Mouse (Mus musculus) liver, adult 2 months (tissue): ENCODE data around the gene Arhgap42. TPM values are rescaled to one million over a fixed set of nuclear protein-coding genes. Genes with fewer than 3 reads are reported as not detected.

Source experiments
- DNase-seq: peaks from one replicate; pipeline ENCODE4 v3.0.0-alpha.2; 2011; ENCODE audit warnings: low read depth, low spot score; ENCODE audit errors: extremely low read depth
- H3K27ac ChIP-seq: fragments of 200-500 bp; replicated peaks from 2 replicates; pipeline ENCODE4 v1.5.1; 2012; ENCODE audit warnings: low read depth, mild to moderate bottlenecking, control low read depth, inconsistent platforms, low read length; ENCODE audit not compliant: insufficient read depth
- H3K27me3 ChIP-seq: fragments of 200-500 bp; 2 replicates; pipeline ENCODE4 v1.6.1; 2012; ENCODE audit warnings: mild to moderate bottlenecking, moderate library complexity, low read length, inconsistent platforms; ENCODE audit not compliant: control insufficient read depth, insufficient read depth
- H3K36me3 ChIP-seq: fragments of 200-500 bp; 2 replicates; pipeline ENCODE4 v1.6.1; 2012; ENCODE audit warnings: low read length, inconsistent platforms; ENCODE audit not compliant: control insufficient read depth, insufficient read depth
- H3K4me1 ChIP-seq: fragments of 200-500 bp; 2 replicates; pipeline ENCODE4 v1.6.1; 2011; ENCODE audit warnings: low read length; ENCODE audit not compliant: control insufficient read depth, insufficient read depth
- H3K4me3 ChIP-seq: fragments of 200-500 bp; 2 replicates; pipeline ENCODE4 v1.5.1; 2011; ENCODE audit warnings: low read depth, mild to moderate bottlenecking, control low read depth, low read length, moderate library complexity; ENCODE audit not compliant: insufficient read depth
- H3K79me2 ChIP-seq: fragments of 200-500 bp; 2 replicates; pipeline ENCODE4 v1.6.1; 2012; ENCODE audit warnings: inconsistent platforms, mild to moderate bottlenecking, low read length, moderate library complexity; ENCODE audit not compliant: control insufficient read depth, insufficient read depth
- H3K9ac ChIP-seq: fragments of 200-500 bp; 2 replicates; pipeline ENCODE4 v1.6.1; 2012; ENCODE audit warnings: low read depth, mild to moderate bottlenecking, control low read depth, inconsistent platforms, low read length
- CTCF ChIP-seq: fragments of 200-500 bp; IDR thresholded peaks from 2 replicates; pipeline ENCODE4 v1.5.1; 2011; ENCODE audit warnings: low read depth, low read length, control low read depth
- POLR2A ChIP-seq: fragments of 200-500 bp; IDR thresholded peaks from 2 replicates; pipeline ENCODE4 v1.6.1; 2011; ENCODE audit warnings: low read length, control low read depth; ENCODE audit not compliant: insufficient read depth; ENCODE audit errors: extremely low read depth
- WGBS: fragments of 180-500 bp; shearing (Covaris S2); methylation state at CpG from one replicate; pipeline ENCODE4 v1.1.7; 2018; 5-methylcytosine and 5-hydroxymethylcytosine counted together
- polyA plus RNA-seq: library from polyadenylated mRNA; depleted of rRNA; stranded (reverse); fragments of >200 nt; gene quantifications from 2 replicates; pipeline ENCODE4 v1.2.3, GENCODE M21; 2012
- total RNA-seq: library from RNA; depleted of rRNA; stranded (reverse); fragments of >200 nt; gene quantifications from 2 replicates; pipeline ENCODE4 v1.2.3, GENCODE M21; 2014

Gene Arhgap42
- total and polyA plus RNA-seq, 2 experiments = 21.8 to 28.1 TPM

DNA sequence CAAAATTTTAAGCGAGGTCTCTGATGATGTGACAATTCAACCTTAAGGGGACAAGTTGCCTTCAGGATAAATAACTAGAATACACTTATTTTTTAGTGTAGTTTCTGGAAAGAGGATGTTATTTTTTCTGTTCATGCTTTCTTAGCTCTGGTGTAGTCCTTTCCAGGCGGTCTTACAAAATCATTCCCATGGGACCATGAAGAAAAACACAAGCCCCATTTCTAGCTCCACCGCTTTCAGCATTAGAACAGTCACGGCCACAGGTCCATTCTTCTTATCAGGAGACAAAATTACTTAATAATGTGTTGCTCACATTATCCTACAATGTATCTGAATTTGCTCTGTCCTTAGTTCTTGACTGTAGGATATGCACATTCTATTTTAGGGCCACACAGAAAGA is 46.2 kb downstream of the Arhgap42 start:
- H3K36me3 ChIP-seq = peaks cover 3% of the 10 kb centered on the region; the same call in 1 of the 2 replicates
- no peaks in the 10 kb centered on the region for H3K27me3 ChIP-seq
- no peak for DNase-seq
- H3K4me3 ChIP-seq = no peak overlapping the region
- no peak overlapping the region for H3K9ac ChIP-seq
- TF ChIP-seq POLR2A (no peak), CTCF (no peak)
- WGBS = 91% methylated on average over 4 of the region's 4 CpGs
- peaks cover 27% of the 10 kb centered on the region for H3K4me1 ChIP-seq
- peaks cover 40% of the 10 kb centered on the region; the same call in 1 of the 2 replicates for H3K79me2 ChIP-seq
- no peak overlapping the region for H3K27ac ChIP-seq

DNA sequence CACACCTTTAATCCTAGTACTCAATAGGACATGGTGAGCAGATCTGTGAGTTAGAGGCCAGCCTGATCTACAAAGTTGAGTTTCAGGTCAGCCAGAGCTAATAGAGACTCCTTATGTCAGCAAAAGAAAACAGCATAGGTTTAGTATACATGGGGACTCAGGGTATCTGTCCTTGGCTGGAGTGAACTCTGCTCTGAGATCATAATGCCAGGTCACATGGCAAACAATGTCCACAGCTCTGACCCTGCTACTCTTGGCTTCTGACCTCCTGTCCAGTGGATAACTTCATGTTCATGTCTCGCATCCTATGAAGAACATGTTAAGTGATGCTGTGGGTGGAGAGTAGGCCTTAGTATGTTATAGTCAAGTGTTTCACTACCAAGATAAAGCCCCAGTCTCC is 48.1 kb downstream of the Arhgap42 start:
- Histone ChIP-seq H3K4me1 (peaks cover 32% of the 10 kb centered on the region), H3K9ac (no peak overlapping the region), H3K36me3 (no peaks in the 10 kb centered on the region; the same call in 1 of the 2 replicates), H3K79me2 (peaks cover 39% of the 10 kb centered on the region; the same call in 1 of the 2 replicates), H3K4me3 (no peak overlapping the region), H3K27me3 (no peaks in the 10 kb centered on the region), H3K27ac (no peak overlapping the region)
- WGBS = 19% methylated on average over 1 of the region's 1 CpGs
- peak; percentile 93 for DNase-seq
- TF ChIP-seq POLR2A (no peak), CTCF (no peak)

DNA sequence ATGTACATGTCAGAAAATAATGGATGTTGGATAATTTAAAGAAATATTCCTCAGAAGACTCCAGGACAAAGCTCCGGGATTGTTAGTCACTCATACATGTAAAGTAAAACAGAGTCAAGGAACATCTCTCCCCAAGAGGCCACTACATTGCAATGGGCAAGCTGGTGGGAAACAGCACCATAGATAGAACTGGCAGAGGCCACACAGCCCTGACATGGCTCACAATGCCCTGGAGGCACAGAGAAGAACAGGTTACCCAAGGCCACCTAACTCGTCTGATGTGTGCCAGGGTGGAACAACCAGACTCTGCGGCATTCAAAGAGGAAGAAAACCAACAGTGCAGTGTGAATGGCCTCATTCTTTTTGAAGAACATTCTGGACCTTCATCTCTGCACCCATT is 50.7 kb downstream of the Arhgap42 start:
- Histone ChIP-seq H3K27ac (peak overlapping the region; percentile 8; the same call in 1 of the 2 replicates), H3K36me3 (no peaks in the 10 kb centered on the region; the same call in 1 of the 2 replicates), H3K79me2 (peaks cover 28% of the 10 kb centered on the region; the same call in 1 of the 2 replicates), H3K4me1 (peaks cover 32% of the 10 kb centered on the region), H3K9ac (no peak overlapping the region), H3K27me3 (no peaks in the 10 kb centered on the region), H3K4me3 (no peak overlapping the region)
- 42% methylated on average over 3 of the region's 3 CpGs for WGBS
- TF ChIP-seq POLR2A (no peak), CTCF (no peak)
- DNase-seq = peak; percentile 68

DNA sequence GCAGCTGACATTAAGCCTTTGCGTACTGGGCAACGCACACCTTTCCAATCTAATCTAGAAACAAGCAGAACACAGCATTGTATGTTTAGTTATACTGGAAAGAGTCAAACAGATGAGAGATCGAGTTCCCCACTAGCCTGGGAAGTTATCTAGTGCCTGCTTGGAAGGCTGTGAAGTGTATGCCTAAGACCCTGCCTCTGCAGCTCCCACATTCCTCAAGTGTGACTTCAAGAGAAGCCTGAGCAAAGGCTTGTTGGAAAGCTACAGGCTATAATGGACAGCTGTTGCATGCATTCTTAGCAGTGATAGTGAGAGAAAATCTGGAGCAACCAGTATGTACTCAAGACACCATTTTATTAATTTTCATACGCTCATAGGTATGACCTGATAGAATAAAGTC is 61.2 kb downstream of the Arhgap42 start:
- Histone ChIP-seq H3K9ac (no peak overlapping the region), H3K27me3 (no peaks in the 10 kb centered on the region), H3K27ac (no peak overlapping the region), H3K36me3 (peaks cover 17% of the 10 kb centered on the region), H3K4me1 (peaks cover 2% of the 10 kb centered on the region; the same call in 1 of the 2 replicates), H3K4me3 (no peak overlapping the region), H3K79me2 (peaks cover 41% of the 10 kb centered on the region; the same call in 1 of the 2 replicates)
- no peak for TF ChIP-seq CTCF
- TF ChIP-seq POLR2A = no peak
- 80% methylated on average over 4 of the region's 4 CpGs for WGBS
- DNase-seq = no peak

DNA sequence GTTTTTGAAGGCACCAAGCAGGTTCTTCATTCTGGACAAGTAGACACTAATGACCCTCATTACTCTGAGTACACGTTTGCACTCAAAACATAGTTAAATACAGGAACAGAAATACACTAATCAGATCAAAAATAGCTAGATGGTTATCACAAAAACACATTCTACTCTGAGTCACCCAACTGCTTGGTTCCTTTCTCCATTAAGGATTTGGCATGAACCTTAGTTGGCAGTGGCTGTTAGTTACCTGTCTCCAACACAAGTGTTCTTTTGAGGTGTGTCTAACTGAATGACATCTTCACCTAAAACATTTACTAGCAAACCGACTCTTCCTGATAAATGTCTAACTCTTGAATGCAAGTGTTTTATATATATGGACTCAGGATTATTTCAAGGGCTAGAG is 64.0 kb downstream of the Arhgap42 start:
- 73% methylated on average over 2 of the region's 2 CpGs for WGBS
- Histone ChIP-seq H3K4me3 (no peak overlapping the region), H3K79me2 (peaks cover 36% of the 10 kb centered on the region; the same call in 1 of the 2 replicates), H3K36me3 (peaks cover 18% of the 10 kb centered on the region), H3K27me3 (no peaks in the 10 kb centered on the region), H3K9ac (no peak overlapping the region), H3K27ac (no peak overlapping the region), H3K4me1 (peaks cover 2% of the 10 kb centered on the region; the same call in 1 of the 2 replicates)
- no peak for TF ChIP-seq POLR2A
- TF ChIP-seq CTCF = no peak
- DNase-seq = no peak

DNA sequence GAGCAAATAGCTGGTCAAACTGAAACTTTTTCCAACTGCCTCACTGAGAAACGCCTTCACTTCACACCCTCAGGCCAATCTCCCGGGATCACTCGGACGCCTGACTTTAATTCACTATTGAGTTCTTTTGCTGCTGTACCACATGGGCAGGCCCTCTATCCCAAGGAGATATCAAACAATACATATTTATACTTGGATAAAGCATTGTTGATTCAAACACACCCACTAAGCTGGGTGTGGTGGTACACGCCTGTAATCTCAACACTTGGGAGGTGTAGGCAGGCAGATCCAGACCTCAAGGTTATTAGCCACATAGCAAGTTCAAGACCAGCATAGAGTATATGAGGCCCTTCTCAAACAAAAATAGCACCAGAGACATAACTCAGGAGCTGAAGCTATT is 64.7 kb downstream of the Arhgap42 start:
- Histone ChIP-seq H3K4me3 (no peak overlapping the region), H3K4me1 (peaks cover 2% of the 10 kb centered on the region; the same call in 1 of the 2 replicates), H3K79me2 (peaks cover 35% of the 10 kb centered on the region; the same call in 1 of the 2 replicates), H3K36me3 (peaks cover 13% of the 10 kb centered on the region), H3K27me3 (no peaks in the 10 kb centered on the region), H3K9ac (no peak overlapping the region), H3K27ac (no peak overlapping the region)
- TF ChIP-seq CTCF (no peak), POLR2A (no peak)
- DNase-seq = no peak
- WGBS = 93% methylated on average over 5 of the region's 5 CpGs
